Mouse (Mus musculus) fibroblast of lung, adult 2 months (primary cell): ENCODE data around the gene Hdac10.

Experiments used
- DNase-seq: peaks from one replicate; pipeline ENCODE4 v3.0.0-alpha.2; 2011; ENCODE audit warnings: low read depth

The Hdac10 gene

DNA sequence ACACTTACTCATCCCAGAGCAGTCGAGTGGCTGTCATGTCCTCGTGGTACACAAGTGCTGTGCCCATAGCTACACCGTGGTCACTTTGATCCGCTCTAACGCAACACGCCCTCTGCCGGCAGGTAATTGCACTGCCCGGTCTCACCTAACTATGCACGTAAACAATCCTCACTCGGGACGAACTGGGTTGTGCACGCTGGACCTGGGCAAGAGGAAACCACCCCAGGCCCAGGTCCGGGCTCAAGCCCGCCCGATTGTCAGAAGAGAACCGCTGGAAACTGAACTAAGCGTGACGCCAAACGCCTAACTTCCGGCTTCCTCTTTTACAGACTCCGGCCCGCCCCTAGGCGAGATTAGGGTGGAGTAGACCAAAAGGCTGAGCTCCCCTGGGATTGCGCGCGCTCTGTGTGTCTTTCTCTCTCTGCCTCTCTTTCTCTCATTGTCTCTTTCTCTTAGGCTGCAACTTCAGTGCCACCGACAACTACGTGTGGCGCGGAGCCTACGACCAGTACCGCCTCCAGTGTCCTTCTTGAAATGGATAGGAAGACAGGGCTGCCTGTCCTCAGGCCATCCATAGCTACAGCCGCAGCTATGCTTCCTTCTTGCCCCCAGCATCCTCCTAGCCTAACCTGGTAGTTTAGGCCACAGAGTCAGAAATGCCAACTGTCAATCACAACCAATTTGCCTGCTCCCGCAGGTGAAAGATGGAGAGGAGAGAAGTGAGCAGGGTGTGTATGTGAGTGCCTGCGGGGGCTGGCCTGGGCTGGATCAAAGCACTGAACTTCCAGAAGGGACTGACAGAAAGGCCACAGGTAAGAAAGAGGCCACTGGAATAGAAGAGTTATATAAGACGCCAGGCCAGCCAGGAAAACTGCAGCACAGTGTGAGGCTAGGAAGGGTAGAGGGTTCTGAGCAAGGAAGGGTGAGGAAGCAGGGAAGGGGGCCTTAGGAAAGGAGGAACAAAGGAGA is at the start of gene Hdac10:
Gene Hdac10 (minus strand): TSS at position 319 of the 969 bp plus-strand sequence.
- peak; percentile 59 for DNase-seq

DNA sequence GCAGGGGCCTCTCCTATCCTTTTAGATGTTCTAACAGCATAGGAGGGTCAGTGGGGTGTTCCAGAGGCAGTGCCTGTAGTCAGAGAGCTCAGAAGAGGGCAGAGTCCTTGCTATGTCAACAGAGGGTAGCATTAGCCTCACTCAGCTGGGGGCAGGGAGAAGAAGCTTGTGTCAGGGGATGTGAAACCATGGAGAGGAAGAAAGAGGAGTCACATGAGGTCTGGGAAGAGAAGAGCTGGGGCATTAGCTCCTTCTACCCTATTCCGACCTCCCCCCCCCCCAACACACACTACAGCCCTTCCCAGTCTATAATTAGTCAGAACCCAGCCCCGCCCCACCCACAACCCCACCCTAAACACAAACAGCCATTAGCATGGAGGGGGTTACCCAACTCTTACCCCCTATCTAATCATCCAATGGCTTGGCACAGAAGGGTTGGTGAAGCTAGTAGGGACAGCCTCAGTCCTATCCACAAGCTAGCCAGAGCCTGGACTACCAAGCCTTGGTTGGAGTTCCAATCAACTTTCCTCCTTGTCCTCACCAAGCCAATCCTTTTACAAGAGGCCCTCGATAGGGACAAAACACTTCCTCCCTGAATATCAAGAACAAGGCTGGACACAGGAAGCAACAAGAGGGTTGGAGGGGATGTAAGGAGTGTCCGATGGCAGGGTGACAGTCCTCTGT is 49.2 kb upstream of the Hdac10 start:
- DNase-seq: no peak

DNA sequence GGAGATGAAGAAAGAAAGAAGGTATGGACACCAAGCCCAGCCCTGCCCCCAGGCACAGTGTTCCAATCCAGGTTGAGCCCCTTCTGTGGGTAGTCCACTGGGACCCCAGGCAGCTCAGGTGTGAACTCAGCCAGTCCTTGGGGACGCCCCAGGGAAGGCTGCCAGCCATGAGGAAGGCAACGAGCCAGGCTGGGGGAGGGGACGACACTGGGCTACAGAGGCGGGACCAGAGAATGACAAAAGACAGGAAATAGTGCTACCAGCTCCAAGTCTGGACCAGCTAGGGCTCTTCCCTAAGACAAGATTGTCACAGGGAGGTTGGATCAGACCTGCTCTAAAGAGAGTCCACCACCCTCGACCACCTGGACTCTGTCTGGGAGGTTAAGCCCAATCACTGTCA is 48.6 kb upstream of the Hdac10 start:
- no peak for DNase-seq

DNA sequence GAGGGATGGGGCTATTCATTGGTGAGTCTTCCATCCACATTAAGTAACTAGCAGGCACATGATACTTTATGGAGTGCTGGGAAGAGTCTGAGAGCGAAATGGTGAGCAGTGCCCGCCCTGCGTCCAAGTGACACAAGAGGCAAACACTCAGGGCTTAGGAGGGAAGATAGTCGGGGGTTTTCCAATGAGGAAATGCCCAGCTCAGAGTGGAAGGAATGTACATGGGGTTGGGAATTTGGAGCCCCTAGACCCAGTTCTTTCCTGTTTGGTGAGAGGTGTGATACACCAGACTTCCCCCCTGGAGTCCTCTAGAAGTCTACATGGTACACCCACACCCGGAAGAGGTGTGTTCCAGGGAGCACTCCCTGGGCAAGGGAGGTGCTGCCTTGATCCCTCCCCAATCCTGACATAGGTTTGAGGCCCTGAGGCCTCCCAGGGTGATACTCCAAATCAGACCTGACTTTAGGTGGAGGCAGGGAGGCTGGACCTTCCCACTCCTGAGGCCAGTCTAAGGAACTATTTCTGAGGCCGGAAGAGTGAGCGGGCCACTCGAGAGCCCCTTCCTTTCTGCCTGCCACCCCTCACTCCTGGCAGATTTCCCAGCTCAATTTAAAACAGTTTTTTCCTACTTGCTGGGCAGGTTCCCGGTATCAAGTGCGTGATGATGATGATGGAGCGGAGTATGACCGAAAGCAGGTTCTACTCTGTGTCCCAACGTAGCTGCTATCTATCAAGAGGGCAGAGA is 47.1 kb upstream of the Hdac10 start:
- no peak for DNase-seq

DNA sequence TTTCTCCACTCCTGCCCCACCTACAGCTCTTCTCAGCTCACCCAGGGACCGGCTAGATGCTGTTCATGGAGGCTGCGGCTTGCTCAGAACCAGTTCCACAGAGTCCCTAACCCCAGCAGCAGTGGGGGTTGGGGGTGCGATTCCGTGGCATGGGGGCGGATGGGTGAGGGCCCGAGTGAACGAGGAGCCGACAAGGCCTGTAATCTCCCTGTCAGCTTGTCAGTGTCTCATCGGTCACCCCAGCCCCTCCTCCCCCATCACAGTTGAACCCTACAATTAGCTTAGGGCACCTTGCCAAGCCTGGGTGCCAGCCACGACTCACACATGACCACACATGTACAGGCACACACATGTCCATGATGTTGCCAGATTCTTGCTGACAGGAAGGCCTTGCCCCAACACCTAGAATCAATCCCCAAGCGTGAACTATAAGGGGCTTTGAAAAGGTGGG is 46.4 kb upstream of the Hdac10 start:
- DNase-seq: no peak

DNA sequence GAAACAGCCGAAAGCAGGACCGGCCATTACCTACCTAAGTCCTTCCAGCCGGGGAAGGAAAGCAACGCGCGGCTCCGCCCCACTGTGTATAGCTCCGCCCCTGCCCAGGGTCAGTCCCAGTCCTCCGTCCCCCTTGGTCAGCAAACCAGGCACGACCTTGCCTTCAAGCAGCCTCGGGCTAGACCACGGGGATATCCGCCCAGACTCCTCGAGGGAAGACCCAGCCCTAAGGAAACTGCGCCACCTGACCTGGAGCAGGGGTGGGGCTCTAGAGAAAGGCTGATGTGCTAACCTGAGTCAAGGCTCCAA is 45.4 kb upstream of the Hdac10 start:
- no peak for DNase-seq

DNA sequence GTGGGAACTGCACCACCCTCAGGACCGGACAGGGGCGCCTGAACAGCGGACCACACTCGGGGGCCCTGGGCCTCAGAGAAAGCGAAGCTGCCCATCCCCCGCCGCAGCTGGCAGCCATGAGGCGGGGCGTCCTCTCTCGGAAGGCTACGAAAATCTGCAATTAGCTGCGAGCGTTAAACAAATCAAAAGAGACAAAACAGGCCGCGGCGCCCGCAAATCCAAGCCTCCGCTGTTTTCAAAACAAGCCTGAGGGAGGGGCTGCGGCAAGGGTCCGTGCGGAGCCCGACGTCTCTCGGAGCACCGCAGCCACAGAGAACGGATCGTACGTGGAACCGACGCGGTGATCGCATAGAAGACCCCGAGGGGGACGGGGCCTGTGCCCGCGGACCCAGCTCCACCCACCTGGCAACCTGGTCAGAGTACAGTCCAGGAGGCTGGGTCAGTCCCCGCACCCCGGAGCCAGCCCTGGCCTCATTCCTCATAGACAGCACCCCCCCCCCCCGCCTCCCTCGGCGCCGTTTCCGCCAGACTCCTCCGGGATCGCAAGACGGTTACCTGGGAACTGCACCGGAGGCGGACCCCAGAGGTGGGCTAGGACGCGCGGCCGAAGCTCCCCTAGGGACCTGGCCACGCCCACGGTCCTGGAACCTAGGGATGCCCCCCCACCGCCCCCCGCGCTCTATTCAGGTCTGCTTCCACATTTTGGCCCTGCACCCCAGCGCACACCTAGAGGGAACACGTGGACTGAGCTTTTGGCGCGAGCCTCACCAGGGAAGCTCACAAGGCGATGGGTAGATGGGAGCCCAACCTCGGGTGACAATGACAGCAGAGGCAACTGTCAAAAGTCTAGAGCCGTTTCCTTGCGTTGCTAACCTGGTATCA is 44.8 kb upstream of the Hdac10 start:
- no peak for DNase-seq

DNA sequence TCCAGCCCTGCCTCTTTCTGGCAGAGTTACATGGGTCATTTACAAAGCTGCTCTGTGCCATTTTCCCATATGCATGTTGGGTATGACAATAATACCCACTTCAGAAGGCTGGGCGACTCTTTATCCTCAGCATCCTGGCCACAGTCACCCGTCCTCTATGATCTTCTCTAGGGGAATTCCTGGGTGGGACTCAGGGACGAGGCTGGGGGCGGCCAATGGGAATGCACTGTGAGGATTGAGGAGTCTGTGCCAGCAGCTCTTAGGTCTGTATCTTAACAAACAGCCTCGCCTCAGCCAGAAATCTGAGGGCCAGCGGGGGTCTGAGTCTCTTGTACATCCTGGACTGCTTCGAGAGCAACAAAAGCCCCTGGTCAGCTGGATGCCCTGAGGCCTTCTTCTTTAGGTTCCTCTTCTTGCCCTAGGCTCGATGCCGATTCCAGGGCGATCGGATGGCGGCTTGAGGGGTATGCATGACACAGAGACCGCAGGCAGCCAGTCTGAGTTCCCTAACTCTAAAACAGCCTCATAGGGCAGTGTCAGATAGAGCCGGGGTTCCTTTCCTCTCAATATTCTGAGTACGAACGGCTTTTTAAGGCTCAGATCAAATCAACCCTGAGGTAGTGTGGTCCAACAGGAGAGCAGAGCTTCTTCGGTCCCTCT is 43.9 kb upstream of the Hdac10 start:
- no peak for DNase-seq

DNA sequence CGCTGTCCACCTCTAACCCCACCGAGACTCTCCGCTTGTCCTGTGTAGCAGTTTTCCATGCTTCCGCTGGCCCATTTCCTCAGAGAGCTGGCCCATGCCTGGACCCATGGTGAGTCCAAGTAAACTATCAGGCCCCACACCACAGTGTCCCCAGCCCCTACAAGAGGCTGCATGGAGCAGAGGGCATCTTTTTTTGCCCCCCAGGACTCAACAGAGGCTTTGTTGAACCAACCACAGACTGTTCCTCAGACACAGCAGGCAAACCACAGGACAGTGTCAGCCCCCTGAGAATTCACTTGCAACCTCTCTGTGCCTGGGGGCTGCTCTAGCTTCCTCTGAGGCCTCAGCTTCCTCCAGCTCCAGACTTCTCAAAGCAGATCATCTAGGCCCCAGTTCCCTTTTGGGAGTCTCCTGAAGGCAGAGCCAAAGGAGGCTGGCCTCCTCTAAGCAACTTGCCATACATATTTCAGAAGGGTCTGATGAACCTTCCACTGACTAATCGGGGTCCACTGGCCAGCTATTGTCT is 43.1 kb upstream of the Hdac10 start:
- DNase-seq: no peak

DNA sequence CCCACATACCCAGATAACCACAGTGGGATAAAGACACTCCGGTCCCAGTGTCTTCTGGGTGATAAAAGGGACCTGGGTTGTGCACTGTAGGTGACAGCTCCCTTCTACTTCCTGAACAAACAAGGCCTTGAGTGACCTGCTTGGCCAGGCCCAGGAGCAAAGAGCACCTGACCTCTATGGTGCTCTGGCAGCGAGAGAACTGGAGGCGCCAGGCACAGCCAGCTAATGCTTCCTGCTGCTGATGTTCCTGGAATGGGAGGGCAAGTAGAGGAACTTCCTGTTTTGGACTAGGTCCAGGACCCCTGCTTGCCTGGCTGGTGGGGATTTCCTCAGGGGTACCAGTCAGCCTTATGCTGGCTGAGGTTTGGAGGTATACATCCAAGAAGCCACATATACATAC is 41.6 kb upstream of the Hdac10 start:
- no peak for DNase-seq

DNA sequence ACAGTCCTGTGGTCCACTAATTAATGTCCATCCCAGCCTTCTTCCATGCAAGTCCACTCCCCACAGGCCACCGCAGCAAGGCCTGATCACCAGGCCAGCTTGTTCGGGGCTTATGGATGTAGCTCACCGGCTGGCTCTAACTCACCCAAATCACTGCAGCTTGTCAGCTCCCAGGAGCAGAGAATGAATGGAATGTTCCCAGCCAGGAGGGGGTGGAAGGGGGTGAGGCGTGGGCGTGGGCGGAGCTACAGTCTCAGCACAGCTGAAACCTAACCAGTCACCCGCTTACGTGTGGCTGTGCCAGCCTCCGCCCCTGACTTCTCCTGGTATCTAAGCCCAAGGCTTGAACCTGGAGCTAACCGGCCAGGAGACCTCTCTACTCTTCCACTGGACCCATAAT is 40.9 kb upstream of the Hdac10 start:
- DNase-seq: peak; percentile 98

DNA sequence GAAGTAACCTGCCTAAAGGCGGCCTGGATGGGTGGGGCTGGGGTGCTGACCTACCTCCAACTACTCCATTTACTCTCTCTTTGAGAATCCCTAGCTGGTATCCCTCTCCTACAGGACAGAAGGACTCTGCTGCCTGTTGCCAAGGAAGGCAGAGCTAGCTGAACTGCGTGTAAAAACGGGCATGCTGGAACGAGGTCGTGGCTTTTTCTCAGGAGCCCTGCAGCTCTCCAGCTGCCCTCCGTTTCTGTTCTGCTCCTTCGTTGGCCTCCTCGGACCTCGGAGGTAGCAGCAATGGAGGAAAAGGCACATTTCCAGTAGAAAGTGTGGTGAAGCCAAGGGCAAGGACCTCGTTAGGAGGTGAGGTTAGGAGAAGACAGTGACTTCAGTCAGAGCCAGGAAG is 40.4 kb upstream of the Hdac10 start:
- no peak for DNase-seq

DNA sequence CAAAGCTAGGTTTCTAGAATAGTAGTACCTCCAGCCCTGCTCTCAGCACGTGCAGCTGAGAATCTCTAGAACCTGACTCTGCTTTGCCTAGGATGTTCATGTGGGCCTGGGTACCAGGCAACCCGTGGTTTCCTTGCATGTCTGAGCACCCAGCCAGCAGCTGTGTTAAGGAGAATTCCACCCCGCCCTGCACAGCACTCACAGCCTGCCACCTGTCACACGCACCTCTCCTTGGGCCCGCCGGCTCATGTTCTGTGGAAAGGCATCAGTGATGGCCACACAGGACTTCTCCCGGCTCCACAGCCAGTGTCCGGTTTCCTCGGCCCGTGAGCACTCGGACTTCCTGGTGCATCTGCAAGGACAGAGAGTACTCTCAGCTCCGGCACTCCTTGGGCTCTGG is 37.0 kb upstream of the Hdac10 start:
- no peak for DNase-seq

DNA sequence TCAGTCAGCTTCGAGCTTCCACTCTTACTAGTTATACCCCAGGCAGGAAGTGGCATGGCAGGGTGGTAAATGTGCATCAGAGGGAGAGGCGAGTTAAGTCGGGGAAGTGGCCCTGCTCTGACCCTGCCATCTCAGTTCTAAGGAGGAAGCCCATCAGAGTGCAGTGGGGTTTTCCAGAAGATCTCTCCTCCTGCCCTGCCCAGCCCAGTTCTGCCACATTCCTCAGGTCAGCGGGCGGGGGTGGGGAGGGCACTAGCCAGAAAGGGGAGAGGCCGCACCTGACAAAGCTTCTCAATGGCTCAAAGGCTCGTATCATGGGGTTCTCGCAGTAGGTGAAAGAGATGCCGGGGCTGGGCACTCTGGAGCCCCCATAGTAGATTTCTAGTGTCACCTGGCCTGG is 32.9 kb upstream of the Hdac10 start:
- no peak for DNase-seq

DNA sequence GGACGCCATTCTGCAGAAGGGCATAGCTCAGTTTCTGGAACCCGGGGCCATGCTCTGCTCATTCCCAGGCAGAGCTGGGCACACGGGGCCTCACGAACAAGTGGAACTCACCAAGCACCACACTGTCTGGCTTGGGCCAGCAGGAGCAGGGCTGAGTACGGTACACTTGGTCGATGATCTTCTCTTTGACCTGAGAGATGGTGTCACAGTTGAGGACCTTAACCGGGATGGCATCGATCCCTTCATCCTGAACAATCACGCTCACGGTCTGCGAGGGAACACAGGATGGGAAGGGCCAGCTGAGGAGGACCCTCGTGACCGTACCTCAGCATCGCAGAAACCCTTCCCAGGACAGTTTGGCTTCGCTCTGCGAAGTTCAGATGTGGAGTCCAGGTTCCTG is 30.0 kb upstream of the Hdac10 start:
- no peak for DNase-seq

DNA sequence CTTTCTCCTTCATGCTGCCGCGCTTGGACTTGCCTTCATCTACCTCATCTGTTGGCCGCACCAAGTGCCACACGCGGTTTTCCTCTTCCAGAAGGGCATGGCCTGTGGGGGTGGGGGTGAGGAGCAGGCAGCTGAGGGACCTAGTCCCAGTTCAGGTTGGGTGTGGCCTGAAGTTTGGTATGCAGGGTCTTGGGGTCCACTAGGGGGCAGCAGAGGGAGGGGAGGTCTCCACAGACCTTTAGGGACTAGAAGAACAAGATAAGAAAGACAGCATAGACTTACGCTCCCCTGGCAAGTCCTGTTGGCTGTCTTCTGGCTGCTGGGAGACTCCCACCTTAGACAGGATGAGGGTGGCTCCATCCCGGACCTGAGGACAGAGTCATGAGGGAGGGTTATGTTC is 29.5 kb upstream of the Hdac10 start:
- no peak for DNase-seq

DNA sequence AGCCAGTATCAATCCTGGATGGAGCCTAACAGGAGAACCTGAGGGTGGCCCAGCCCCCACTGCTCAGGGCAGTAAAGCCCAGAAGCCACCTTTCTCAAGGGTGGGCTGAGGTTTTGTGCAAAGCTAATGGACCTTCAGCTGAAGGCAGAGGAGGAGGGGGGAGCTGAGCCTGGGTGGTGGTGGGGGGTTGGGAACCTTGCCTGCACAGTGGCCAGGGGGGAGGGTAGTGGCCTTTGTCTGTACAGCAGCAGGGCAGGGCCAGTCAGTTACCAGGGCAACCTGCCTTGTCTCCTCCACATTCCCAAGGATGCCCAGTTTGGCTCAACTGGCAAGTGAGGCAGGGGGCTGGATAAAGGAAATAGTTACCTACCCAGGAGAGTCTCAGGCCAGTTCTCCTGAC is 23.8 kb upstream of the Hdac10 start:
- DNase-seq: no peak

DNA sequence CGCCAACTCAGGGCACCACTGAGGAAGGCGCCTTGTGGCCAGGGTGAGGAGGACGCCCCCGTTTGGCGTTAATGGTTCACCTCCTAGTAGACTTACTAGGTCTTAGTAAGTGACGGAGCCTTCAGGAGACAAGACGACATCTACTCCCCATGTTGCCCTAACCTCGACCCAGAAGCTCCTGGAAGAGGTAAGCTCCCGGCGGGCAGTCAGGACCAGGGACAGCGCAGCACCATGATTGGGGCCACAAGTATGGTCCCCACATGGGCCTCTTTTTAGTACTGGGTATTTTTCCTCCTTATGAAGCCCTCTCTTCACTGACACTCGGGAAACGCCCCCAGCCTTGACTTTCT is 21.5 kb upstream of the Hdac10 start:
- DNase-seq: no peak

DNA sequence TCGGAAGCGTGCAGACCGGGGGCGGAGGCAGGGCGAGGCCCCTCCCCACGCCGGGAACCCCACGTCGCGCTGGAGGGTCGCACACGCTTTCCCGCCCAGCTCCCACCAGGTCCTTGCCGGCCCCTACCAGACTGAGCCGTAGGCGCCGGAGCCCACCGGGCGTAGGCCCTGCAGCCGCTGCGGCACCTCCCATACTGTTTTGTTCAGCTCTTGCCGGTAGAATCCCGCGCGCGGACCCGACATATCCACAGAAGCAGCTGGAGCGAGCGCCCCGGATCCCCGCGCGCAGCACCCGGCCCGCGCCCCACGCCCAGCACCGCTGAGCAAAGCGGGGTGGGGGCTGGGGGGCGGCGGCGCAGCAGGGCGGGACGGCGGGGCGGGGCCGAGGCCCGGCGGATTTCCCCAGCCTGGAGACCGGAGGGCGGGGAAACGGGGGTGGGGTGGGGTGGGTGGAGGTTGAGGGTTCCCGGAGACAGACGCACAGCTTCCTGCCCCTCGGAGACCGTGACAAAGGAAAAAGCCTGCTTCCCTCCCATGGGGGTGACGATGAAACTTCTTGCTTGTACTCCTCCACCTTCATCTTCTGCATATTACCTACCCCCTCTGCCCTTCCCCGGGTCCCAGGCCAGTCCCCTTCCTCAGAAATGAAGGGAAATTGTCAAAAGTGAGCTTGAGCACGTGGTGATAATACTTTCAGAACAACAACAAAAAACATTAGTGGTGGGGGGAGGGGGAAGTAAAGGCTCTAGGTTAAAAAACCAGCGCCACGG is 21.0 kb upstream of the Hdac10 start, which contains the start of gene Mapk11:
Gene Mapk11 (minus strand): TSS at position 358 of the 770 bp plus-strand sequence.
- no peak for DNase-seq
